Mouse (Mus musculus) retina, postnatal 1 day (tissue): ENCODE data around the gene Pdlim4.
A peak's percentile ranks its signal among the peaks of the same experiment; 100 is the strongest.

Source experiments
- DNase-seq: peaks from one replicate; pipeline ENCODE4 v3.0.0-alpha.2; 2012

The Pdlim4 gene

DNA sequence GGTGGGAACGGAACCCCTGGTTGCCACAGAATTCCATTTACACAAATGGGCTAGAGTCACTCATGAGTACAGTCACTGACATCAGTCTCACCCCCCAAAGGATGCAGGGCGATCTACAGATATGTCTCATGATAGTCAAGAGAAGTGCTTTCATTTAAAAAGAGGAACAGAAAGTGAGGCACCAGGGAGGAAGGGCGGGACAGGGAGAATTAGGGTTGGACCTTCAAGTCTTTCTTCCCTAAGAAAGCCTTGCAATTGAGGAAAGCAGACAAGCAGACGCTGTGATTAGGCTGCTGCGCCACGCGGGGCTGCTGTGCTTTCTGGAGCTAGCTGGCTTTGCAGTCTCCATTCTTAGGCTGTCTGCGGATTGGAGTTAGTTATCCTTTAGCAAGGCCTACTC lies 22.9 kb upstream of the Pdlim4 start:
- no peak for DNase-seq

DNA sequence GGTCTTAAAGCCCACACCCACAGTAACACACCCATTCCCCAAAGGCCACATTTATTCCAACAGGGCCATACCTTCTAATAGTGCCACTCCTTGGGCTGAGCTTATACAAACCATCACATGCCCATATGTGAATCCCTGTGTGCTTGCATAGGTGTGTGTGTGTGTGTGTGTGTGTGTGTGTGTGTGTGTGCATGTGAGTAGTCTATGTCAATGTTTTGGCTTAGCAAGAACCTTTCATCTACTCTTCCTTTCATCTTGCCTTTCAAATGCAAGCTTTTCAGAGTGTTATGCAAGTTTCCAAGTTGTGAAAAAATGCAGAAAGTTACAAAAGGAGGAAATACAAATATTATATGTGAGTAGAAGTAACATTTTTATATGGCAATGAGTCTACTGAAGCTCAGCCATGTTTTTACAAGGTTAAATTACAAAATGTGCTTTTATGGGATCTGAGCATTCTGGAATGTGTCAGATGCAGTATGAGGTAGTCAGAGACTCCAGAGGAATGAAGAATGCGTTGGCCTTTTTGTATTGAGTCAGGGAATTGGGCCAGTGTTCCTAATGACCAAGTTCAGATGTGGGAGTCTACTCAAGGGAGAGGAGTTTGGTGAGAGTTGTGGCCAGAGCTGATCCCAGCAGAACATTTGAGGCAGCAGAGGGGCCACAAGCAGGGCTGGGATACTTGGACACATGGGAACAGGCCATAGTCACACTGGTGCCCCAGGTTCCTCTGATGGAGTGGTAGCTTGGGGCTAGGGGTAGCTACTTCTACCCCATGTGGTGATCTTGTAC lies 21.5 kb upstream of the Pdlim4 start:
- no peak for DNase-seq

DNA sequence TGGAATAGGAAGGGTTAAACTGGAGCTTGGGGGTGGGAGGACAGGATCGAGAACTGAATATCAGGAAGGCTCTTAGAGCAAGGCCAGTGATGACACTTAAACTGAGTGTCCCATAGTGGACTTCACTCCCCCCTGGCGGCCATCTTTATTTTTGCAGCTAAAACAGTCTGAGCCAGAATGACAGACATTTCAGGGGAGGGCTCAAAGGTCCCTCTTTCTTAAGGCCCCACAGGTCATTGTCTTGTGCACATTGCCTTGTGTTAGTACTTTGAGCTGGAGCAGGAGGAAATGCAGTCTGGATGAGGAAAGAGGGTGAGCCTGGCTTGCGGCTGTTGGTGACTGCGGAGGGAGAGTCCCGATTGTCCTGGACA lies 20.1 kb upstream of the Pdlim4 start:
- DNase-seq: peak; percentile 85

DNA sequence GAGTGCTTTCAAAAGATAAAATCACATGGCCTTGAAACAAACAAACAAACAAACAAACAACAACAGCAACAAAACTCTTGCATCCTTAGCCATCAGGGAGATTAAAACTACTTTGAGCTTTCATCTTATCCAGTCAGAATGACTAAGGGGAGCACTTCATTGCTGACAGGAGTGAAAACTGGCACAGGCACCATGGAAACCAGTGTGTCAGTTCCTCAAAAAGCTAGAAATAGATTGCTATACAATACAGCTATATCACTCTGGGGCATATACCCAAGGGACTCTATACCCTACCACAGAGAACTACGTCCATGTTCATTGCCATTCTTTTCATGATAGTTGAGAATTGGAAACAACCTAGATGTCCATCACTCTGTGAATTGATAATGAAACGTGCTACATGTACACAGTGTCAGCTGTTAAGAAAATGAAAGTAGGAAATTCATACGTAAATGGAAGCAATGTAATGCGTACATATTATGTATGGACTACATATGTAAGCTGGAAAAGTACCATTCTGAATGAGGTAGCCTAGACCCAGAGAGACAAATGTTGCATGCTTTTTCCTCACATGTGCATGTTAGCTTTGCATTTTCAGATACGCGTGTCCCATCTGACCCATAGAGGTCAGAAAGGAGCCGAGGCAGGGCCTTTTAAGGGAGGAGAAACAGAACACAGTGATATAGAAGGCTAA lies 19.6 kb upstream of the Pdlim4 start:
- no peak for DNase-seq

DNA sequence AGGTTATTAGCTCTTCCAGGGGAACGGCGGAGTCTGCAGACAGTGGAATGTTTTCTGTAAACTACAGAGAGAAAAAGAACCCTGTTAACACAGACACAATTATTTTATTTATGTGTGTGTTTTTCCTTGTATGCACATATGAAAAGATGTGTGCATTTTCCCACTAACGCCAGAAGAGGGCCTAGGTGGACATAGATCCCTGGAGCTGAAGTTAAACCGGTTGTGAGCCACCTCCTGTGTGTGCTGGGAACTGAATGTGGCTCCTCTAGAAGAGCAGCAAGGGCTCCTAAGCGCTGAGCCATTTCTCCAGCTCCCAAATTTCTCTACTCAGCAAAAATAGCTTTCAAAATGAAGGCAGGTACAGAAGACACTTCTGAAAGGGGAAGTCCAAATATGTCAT lies 17.0 kb upstream of the Pdlim4 start:
- DNase-seq: no peak

DNA sequence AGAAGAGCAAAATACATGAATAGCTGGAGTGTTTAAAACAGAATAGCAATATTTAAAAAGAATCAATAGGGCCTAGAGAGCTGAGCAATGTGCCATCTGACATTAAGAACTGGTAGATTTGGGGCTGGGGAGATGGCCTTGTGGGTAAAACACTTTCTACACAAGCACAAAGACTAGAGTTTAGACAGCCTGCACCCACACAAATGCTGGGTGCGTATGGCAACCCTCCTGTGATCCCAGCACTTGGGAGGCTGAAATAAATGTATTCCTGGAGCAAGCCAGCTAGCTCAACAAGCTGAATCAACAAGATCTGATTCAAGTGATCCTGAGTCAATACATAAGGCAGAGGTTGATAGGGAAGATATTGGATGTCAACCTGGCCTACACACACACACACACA lies 16.2 kb upstream of the Pdlim4 start:
- no peak for DNase-seq

DNA sequence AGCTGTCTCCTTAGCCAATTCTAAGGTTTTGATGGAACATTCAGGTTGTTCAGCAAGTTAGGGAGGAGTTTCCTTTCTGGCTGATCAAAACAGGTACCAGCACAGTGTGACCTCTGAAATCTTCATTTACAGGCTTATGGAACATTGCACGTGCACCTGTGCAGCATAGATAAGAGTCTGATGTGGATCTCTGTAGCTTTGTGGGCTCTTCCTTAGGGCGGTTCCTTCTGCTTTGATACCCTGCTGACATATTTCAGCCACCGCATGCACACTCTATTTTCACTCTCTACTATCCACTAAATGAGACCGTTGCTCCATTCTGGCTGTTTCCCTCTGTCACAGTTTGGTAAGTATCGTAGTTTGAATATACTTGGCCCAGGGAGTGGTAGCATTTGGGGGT lies 13.9 kb upstream of the Pdlim4 start:
- no peak for DNase-seq

DNA sequence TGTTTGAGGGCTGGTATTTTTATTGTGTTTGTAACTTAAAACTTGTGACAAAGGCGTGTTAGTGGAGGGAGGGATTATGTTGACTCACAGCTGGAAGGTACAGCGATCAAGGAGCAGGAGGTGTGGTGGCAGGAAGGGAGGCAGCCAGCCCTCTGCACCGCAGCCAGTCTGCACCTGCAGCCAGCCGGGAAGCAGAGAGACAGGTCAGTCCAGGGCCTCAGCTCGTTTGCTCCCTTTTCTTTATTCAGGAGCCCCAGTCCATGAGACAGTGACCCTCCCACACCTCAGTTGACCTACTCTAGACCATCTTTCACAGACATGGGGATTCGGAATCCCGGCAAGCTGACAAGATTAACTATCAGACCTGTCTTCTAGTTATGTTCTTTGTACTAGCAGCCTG lies 11.6 kb upstream of the Pdlim4 start:
- DNase-seq: no peak

DNA sequence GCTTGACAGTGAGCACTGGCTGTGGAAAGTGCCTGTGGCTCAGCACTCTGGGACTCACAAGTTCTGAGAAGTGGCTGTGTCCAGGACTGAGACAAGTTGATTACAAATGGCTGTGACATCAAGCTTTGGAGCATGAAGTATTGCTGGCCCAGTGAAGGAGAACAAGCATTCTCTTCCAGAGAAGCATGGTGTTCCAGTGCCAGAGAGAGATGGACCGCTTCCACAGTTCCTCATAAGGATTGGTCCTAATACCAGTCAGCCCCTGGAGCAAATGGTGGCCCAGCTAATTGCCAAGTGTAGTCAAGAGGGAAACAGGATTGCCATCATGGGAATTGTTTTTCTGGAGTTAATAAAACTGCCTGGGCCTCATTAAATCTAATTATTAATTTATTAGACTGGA lies 7.3 kb upstream of the Pdlim4 start:
- DNase-seq: no peak

DNA sequence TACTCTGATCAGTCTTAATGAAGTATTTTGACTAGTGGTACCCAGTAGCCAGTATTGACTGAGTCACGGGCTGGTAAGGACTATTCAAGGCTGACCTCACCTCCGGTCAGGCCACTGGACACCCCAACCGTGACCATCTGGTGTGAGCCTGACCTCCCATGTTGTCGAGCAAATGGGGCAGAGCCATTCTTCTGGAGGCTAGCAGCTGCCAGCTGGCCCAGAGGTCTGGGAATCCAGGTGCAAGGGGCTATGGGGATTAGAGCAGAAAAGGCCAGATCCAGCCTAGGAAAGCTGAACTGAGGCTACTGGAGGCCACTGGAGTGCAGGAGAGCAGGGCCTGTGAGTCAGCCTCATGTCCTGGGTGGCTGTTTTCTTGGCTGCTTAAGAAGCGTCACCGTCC lies 6.5 kb upstream of the Pdlim4 start:
- no peak for DNase-seq

DNA sequence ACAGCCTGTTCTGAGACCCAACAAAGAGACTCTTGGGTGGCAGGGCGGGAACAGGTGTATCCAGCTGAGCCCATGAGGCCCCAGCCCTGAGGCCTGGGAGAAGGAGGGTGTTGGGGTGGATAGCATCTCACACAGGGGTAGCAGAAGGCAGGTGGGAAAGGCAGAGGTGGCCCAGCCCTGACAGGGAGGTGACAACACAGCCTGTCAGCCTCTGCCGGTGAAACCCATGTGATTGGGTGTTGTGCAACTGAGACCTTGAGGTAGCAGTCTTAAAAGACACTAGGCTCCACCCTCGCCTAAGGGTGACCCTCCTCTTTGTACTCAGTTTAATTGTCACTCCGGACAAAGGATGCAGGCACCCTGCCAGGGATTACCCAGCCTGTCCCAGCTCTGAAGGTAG lies 4.5 kb upstream of the Pdlim4 start:
- no peak for DNase-seq

DNA sequence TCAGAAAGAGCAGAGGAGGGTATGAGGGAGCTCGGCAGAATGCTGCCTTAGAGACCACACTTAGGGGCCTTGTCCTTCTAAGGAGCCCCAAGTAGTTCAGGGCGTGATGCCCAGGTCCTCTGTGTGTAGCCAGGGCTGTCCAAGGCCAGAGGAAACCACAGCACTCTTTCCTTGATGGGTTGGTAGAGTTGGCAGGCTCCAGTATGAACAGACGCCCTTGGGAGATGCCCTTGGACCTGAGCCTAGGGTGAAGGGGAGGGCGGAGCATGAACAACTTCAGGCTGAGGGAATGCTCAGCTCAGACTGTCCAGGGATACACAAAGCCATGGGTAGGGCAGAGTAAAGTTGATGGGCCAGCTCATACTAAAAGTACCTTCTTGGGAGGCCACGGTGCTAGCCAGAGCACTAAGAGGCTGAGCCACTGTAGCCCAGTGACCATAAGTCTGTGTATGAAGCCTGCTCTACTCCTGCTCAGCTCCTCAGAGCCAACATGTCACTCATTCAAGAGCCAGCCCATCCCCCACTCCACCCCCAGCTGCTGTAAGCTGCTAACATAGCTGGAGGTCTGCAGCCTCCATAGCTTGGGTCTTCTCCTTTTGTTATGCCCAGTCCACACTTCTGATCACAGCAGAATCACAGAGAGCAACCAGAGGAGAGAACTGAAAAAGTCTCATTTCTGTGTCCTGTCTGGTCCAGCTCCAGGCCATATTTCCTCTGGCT lies 3.1 kb upstream of the Pdlim4 start:
- DNase-seq: no peak

DNA sequence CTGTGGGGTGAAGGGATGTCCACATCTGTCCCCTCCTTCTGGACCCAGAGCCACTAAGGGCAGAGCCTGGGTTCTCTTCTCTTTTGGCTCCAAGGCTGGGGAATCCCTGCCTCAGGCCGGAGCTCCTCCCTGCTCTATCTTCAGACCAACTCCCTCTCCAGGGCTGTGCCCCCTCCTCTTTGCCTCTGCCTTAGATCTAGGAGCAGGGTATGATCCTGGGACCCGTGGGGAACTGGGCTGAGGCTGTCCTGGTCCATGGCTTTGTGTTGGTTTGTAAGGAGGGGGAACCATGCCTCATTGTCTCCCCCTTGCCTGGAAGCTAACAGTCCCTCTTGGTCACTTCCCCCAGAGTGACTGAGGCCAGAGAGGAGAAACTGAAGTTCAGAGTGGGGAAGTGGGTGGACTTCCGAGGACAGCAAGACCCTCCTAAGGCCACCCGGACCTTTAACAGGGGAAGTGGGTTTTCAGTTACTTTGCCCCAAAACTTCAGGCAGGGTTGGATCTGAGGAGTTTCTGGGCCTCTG lies 756 bp downstream of the Pdlim4 start:
- DNase-seq: no peak

DNA sequence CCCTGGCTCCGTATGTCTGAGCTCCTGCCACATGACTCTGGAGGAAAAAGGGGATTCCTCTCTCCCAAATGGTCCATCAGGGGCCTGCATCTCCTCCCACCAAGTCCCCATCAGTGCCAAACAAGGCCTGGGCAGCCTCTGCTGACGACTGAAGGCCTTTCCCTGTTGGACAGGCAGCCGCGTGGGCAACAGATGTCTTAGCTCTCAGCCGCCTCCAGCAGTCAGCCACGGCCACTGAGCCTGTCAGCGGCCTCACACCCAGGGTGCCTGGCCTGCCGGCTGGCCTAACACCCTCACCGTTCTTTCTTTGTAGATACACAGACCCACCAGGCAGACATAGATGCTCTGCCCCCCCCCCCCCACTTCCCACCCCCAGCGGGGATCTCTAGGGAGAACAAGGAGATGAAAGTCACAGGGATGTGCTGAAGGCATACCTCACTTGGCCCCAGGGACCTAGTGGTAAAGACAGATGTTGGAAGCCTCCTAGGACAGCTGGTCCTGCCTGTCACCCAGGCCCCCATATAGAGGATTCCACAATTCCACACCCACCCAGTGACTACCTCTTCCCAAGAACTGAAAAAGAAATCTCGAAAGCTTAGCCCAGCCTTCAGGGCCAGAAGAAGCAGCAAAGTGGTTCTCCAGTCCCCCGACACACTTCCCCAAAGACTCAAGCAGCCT lies 1.4 kb downstream of the Pdlim4 start:
- DNase-seq: no peak

DNA sequence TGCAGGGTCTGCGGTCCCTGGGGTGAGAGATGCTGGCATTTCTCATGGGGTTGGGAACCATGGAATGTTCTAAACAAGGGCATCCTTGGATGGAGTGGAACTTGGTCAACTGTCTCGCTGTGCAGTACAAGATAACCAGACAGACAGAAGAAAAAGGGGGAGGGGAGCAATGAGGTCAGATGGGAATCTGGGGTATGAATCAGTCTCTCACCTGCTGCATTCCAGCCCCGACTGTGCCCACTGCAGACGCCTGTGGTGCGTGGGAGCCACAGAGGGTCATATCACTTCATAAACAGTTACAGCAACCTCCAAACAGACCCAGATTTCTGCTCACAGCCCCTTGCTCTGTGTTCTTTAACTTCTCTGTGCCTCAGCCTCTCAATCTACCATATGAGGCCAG lies 2.4 kb downstream of the Pdlim4 start:
- DNase-seq: no peak

DNA sequence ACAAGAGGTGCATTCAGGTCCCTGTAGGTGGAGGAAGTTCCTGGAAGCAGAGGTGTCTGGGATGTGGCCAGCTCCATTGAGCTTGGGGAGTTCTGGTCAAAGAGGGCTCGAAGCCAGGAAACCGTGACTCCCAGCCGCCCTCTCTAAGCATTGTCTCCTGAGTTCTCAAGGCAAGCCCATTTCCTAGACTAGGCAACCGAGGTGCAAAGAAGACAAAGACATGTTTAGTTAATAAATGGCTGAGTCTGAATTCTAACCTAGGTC lies 3.0 kb downstream of the Pdlim4 start:
- no peak for DNase-seq

DNA sequence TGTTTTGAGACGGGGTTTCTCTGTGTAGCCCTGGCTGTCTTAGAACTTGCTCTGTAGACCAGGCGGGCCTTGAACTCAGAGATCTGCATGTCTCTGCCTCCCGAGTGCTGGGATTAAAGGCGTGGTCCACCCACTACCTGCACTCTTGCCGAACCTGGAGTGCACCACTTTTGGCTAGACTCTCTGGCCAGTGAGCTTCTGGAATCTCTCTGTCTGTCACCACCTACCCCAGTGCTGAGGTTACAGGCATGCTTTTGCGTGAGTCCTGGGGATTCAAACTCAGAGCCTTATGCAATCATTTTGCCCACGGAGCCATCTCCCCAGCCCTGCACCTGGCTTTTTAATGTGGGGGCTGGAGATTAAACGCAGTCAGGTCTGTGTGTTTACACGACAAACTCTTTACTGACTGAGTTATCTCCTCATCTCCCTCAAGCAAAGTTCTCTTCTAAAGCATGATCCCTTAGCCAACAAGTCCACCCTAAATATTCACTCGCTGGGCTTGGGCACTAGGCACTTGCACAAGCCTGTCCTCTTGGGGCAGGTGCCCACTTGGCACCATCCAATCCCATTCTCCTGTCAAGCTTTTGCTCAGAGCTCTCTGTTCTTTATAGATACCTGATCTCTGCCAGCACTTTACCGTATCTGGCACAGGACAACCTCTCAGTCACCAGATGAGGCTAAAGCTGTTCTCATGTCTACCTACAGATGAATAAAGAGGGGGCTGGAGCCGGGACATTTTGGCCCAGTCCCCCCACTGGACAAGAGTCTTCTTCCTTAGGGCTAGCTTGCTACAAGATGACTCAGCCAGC lies 3.5 kb downstream of the Pdlim4 start:
- DNase-seq: no peak

DNA sequence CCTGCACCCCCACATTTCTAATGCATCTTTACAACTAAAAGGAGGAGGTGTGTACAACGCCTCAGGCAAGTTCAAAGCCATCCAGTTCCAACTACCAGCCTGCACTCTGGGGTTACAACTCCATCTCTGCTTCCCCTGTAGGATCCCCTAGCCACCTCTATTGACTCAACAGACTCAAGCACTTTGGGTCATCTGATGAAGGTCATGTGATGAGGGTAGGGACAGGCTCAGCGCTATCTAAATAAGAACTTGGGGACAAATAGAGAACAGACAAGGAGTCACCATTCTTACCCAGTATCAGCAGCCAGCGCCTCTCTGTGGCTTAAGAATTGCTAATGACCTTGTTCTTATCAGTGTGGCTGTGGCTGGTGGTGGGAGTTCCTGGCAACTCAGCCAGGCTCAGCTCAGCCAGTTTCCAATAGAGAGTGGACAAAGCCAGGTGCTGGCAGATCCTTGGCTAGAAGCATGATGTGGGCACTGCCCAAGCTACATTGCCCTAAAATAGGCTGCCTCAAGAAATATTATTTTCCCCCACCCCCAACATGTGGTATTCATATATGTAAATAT lies 4.3 kb downstream of the Pdlim4 start:
- DNase-seq: no peak

DNA sequence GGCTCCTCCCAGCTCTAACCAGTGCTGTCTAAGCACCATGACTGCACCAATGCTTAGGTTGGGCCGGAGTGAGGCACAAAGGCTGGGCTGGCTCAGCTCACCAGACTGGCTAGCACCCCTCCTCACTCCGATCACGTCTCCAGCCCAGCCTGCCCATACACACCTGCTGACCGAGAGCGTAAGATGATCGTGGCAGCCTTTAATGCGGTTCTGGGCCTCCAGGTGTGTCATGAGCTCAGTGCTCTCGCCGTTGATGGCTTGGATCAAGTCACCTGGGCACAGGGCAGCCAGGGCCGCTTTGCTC lies 5.4 kb downstream of the Pdlim4 start:
- no peak for DNase-seq

DNA sequence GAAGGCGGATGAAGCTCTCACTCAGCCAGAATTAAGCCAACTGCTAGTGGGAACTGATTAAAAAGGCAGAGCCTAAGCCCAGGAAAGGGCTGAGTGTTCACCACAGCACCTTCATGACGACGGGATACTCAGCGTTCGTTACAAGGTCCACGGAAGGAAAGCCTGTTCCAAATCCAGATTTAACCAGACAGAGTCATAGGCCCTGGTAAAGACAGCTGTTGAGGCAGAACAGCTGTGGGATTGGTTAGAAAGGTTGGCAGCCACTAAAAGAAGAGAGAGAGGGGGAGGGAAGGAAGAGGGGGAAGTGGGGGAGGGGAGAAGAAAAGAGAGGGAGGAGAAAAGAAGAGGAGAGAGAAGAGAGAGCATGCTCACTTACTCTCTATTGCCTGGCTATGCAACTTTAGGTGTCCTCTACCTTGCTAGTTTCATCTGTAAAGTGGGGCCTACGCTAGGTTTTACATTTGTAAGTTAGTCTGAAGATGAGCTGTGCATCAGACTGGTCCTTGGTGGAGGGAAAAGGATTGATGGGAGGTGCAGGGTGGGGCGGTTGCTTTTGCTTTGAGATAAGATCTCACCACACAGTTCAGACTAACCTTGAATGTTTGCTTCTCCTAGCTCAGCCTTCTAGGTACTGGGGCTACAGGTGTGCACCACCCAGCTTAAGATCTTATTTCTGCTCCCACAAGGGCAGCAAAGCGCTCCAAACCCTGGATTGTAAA lies 5.9 kb downstream of the Pdlim4 start:
- DNase-seq: no peak

DNA sequence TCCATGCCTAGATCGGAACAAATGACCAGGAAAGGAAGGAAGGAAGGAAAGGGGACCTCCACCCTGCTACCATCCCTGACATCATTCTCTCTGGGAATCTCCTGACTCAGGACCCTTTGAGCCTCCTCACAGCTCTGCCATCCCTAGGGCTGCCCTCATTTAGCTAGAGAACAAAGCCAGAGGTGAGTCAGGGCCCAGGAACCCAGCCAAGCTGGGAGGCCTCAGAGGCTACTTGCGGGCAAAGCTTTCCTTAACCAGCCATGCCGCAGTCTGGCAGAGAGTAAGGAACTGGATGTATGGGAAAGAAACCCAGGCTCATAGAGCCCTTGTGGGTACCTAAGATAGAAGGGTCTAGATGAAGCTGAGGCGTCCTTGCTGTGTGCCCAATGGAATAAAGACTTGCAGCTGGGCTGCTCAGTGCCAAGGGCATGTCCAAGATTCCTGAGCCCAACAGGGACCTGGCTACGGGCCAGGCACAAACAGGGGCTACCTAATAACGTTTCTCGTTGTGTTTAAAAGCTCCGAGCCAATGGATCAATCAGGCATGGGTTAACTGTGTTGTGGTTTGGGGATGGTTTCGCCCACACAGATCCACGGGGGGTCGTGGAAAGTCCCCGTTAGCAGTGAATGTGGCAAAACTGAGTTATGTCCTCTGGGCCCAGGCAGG lies 6.6 kb downstream of the Pdlim4 start:
- peak; percentile 34 for DNase-seq
